Mouse (Mus musculus): ENCODE measurements around the gene Gpn3.
A peak's percentile ranks its signal among the peaks of the same experiment; 100 is the strongest.

Gene Gpn3

DNA sequence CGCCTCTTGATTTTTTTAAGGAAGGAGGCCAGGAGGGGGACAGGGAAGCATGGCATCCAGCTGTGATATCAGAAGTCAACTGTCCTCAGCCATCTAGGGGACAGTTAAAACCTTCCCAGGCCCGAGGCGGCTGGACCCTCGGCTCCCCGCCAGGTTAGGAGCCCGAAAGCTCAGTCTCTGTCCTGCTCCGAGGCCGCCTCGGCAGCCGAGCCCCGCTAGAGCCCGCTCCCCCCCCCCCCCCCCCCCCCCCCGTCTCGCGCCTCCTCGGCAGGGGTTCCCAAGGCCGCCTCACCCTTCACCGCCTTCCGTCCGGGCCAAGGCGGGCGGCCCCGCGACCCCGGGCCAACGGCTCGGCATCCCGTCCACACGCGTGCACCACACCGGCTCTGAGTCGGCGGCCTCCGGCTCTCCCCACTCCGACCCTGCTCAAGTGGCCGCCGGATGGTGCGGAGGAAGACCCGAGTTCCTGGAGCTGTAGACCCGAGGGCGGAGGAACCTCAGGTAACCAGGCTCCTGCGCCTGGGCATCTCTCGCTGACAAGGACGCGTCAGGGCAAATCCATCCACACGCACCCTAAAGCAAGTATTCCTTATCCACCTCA is at the start of gene Gpn3:
Gene Gpn3 (plus strand): TSS at position 286 of the 601 bp plus-strand sequence.
- DNase-seq: no peak

DNA sequence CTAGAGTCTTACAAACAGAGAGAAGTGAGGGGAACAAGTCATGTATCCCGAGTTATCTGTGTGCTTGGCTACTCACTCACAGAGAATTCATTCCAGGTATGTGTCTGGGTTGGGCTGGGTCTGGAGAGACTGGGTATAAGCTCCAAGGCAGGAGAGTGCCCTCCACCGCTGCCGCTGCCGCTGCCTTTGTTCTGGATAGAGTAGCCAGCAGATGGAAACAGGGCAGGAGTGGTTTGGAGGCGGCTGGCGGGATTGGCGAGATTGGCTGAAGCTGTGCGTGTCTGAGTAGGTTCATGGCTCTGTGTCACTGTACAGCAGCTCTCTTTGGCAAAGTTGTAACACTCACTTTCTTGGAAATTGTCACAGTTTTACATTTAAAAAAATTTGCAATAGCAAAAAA is 48.2 kb upstream of the Gpn3 start:
- no peak for DNase-seq

DNA sequence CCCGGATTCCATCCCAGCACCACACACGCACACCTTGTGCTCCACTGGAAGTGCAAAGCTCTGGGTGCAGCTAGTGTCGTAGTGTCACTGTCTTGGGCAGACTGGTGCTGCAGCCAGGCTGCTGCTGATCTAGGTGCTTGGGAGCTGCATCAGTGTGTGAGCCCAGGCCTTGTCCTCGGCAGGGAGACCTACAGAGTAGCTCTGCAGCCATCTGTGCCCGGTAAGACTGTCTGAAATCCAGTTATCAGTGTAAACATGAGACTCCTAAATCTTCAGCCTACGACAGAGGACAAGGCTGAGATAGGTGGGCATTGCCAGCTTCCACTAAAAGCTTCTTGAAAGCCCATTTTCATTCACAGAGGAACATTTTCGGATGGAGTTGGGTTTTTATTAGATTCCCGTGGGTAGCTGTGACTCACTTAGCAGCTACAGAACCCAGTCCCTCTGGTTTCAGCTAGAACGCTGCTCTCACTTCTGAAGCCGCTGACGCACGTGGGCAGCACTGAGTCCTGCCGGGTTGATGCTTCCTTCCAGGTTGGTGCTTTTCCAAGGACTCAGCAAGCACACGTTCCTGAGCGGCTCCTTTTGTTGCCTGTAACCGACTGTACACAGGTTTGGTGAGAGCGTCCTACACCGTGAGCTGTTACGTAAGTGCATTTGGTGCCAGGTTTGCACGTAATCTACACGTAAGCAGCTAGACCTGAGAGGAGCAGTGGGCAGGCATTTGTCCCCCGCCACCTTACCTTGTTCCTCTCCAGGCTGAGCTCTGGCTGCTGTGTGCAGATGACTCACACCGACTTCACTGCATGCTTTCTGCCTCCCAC is 46.9 kb upstream of the Gpn3 start:
- no peak for DNase-seq

DNA sequence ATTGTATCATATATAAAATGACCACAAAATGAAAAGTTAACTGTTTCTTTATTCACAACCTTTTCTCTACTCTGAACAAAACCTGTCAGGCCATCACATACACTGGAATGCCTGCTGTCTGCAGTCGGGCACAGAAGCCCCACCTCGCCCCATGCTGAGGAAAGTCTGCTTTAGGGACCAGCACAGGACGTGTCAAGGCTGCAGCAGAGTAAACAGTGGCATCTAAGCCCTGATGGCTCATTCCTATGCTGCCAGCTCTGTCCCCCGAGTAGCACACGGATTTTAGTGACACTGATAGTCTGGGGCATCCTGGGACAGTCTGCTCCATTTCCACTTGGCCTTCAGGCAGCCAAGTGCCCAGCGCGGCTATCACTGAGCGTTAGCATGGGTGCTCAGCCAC is 46.2 kb upstream of the Gpn3 start:
- DNase-seq: no peak

- DNase-seq: no peak
Observed at GRCm38 (mm10) chr5:122327283-122327682, 44.4 kb upstream of the Gpn3 start.

- no peak for DNase-seq
Observed at GRCm38 (mm10) chr5:122330269-122330668, 41.4 kb upstream of the Gpn3 start.

GRCm38 (mm10) chr5:122334682-122335081 is 37.0 kb upstream of the Gpn3 start:
- DNase-seq: no peak

GRCm38 (mm10) chr5:122336554-122337294 is 35.0 kb upstream of the Gpn3 start:
- DNase-seq: no peak

GRCm38 (mm10) chr5:122342874-122343273 is 28.8 kb upstream of the Gpn3 start:
- DNase-seq: no peak

DNA sequence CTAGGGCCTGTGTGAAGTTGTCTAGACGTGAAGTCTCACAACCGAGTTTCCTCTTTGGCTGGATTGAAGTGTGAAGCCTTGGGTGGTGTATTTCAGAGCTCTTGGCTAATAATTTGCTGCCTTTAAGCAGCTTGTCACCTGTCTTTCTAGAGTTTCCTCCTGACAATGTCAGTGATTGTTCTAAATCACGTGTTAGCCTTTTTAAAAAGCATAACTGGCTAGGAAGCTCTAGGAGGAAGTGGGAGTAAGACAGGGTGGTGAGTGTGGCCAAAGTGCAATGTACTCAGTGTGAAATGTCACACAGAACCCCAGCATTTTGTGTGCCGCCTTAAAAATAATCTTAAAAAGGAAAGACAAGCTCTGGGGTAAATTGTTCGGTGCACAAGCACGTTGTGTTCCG is 27.9 kb upstream of the Gpn3 start:
- DNase-seq: no peak

- DNase-seq: peak; percentile 82
Observed at GRCm38 (mm10) chr5:122344260-122344659, 27.4 kb upstream of the Gpn3 start.

- peak; percentile 20 for DNase-seq
Observed at GRCm38 (mm10) chr5:122345777-122346176, 25.9 kb upstream of the Gpn3 start.

DNA sequence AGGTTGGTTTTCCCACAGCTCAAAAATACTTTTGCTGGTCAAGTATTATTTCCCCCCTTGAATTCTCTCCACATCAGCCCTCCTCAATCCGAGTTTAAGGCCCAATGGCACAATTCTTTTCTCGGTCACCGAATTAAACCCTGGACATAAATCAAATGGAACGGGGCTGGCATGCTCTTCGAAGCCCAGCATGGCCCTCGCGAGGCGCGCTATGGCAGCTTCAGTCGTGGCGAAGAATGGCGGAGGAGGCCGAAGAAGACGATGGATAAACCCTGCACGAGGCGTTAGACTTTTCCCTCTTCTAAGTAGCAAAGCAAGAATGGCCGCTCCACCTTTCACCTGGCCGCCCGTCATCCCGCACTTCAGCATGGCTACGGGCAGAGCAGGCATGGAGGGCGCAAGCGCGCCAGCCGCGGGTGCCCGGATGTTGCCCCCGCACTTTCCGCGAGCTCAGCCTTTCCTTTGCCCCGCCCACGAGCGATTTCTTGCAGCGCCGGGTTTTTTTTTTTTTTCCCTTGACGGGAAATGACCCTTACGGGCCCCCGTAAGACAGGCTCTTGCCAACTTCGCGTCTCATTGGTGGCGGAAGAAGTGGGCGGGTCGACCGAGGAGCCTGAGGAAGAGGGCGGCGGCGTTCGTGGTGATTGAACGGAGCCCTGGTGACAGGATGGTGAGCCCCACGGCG is 17.7 kb upstream of the Gpn3 start, which contains the start of the genes Rad9b and Vps29:
Gene Rad9b (minus strand): TSS at position 427 of the 685 bp plus-strand sequence.
Gene Vps29 (plus strand): TSS at position 563 of the 685 bp plus-strand sequence.
- peak; percentile 100 for DNase-seq

DNA sequence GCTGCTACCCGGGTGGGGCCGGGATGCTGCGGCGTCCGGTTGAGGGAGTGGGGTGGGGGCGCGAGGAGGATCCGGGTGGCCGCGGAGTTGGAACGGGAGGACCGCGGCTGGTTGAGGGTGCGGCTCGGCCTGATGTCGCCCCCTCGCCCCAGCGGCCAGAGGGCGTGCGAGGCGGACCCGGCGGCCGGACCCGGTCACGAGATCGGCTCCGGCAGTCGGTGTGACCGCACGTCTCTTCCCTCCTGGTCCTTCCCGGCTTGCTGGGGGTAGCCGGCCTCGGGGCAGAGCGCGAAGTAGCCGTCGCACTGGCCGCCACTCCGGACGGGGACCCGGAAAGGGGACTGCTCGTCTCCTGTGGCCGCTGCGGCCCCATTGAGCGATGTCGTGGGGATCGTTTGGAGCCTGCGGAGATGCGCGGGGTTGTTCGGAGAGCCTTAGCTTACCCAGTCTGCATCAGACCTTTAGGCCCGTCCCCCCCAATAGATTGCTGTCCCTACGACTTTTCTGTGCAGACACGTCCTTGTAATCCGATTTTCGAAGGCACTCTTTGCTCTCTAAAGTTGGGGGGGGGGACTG is 17.1 kb upstream of the Gpn3 start:
- DNase-seq: no peak

- peak; percentile 100 for DNase-seq
Observed at GRCm38 (mm10) chr5:122372192-122372769, 605 bp downstream of the Gpn3 start, which contains the start of gene Fam216a. TSS of gene Fam216a (minus strand) at chr5:122372364.

GRCm38 (mm10) chr5:122372878-122373277 is 1.2 kb downstream of the Gpn3 start:
- no peak for DNase-seq

GRCm38 (mm10) chr5:122377101-122377833 is 5.6 kb downstream of the Gpn3 start:
- DNase-seq: no peak

DNA sequence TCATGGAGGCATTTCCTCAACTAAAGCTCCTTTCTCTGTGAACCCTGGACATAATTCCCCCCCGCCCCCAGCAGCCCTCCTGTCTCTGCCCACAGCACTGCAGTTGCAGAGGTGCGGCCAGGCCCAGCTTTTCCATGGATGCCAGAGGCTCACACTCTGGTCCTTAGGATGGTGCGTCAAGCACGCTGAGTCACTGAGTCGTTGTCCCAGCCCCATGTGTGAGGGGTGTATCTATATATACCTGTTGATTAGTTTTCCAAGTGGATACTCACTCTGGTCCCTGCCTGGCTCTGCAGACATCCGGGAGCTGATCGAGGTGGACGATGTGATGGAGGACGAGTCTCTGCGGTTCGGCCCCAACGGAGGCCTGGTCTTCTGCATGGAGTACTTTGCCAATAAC is 6.5 kb downstream of the Gpn3 start:
- no peak for DNase-seq

GRCm38 (mm10) chr5:122379374-122380155 is 7.9 kb downstream of the Gpn3 start:
- DNase-seq: peak; percentile 89

DNA sequence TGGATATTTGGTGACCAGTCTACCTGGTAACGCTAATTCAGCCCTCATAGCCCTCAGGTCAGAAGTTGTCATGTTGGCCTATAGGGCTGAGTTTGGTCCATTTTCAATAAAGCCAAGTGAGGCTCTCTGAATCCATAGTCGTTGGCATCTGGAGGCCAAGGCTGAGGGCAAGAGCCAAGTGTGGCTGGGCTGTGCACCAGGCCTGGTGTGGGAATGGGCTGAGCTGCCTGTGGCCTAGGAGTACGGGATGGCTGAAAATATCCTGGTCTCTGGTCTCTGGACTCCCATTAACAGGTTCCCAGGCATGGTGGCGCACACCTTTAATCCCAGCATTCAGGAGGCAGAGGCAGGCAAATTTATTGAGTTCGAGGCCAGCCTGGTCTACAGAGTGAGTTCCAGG is 18.3 kb downstream of the Gpn3 start:
- DNase-seq: no peak

- DNase-seq: no peak
Observed at GRCm38 (mm10) chr5:122390671-122391070, 19.0 kb downstream of the Gpn3 start.
